Mouse (Mus musculus): ENCODE results near the gene Rhox4b. TPM values are rescaled to one million over a fixed set of nuclear protein-coding genes. Genes with fewer than 3 reads are reported as not detected.
"Not testable (repeated sequence)": the region's sequence is repeated elsewhere in the genome, so short reads cannot be mapped to it uniquely, and the experiment has no call there.

Rhox4b gene
- polyA plus RNA-seq (2015; fragmentation: Nextera tagmentation; extraction: Ambion mirVana): not detected in 2 replicates

GRCm38 (mm10) chrX:37432194-37432593 lies at the start of gene Rhox4b:
TSS of gene Rhox4b (plus strand) at chrX:37432494.
- WGBS (ENCODE audit: insufficient replicate concordance): 83% methylated on average over 14 of the region's 15 CpGs
- not testable (repeated sequence) for H3K9ac ChIP-seq (replicated peaks); H3K4me2 ChIP-seq (ENCODE audit: low read depth, low read length); H3K27ac ChIP-seq (ENCODE audit: low read depth); H3K9me3 ChIP-seq (ENCODE audit: low read length); H3K4me1 ChIP-seq (ENCODE audit: insufficient read depth); H3K36me3 ChIP-seq (replicated peaks; ENCODE audit: insufficient read depth, low read length); ATAC-seq; H3K27me3 ChIP-seq (ENCODE audit: insufficient read depth, low read length); DNase-seq; H3K4me3 ChIP-seq (ENCODE audit: low read depth, low read length)

- WGBS (ENCODE audit: insufficient replicate concordance): 85% methylated on average over 8 of the region's 16 CpGs
- not testable (repeated sequence) for ATAC-seq; H3K27ac ChIP-seq (ENCODE audit: low read depth); H3K9me3 ChIP-seq (ENCODE audit: low read length); H3K4me1 ChIP-seq (ENCODE audit: insufficient read depth); H3K4me2 ChIP-seq (ENCODE audit: low read depth, low read length); DNase-seq; H3K36me3 ChIP-seq (replicated peaks; ENCODE audit: insufficient read depth, low read length); H3K4me3 ChIP-seq (ENCODE audit: low read depth, low read length); H3K27me3 ChIP-seq (ENCODE audit: insufficient read depth, low read length); H3K9ac ChIP-seq (replicated peaks)
Observed at GRCm38 (mm10) chrX:37390548-37390947, 41.7 kb upstream of the Rhox4b start, which contains the start of gene Rhox4a2. TSS of gene Rhox4a2 (plus strand) at chrX:37390848.

- WGBS (ENCODE audit: insufficient replicate concordance): no CpG with 5 or more reads among the region's 9 CpGs
- not testable (repeated sequence) for H3K36me3 ChIP-seq (replicated peaks; ENCODE audit: insufficient read depth, low read length); DNase-seq; ATAC-seq; H3K9me3 ChIP-seq (ENCODE audit: low read length); H3K9ac ChIP-seq (replicated peaks); H3K4me2 ChIP-seq (ENCODE audit: low read depth, low read length); H3K27me3 ChIP-seq (ENCODE audit: insufficient read depth, low read length); H3K4me3 ChIP-seq (ENCODE audit: low read depth, low read length); H3K27ac ChIP-seq (ENCODE audit: low read depth); H3K4me1 ChIP-seq (ENCODE audit: insufficient read depth)
Observed at GRCm38 (mm10) chrX:37411767-37412166, 20.5 kb upstream of the Rhox4b start, which contains the start of gene Rhox2b. TSS of gene Rhox2b (plus strand) at chrX:37412067.

- not testable (repeated sequence) for H3K9me3 ChIP-seq (ENCODE audit: low read length); H3K36me3 ChIP-seq (replicated peaks; ENCODE audit: insufficient read depth, low read length); H3K4me3 ChIP-seq (ENCODE audit: low read depth, low read length); H3K27me3 ChIP-seq (ENCODE audit: insufficient read depth, low read length); H3K4me2 ChIP-seq (ENCODE audit: low read depth, low read length); ATAC-seq; H3K4me1 ChIP-seq (ENCODE audit: insufficient read depth); H3K27ac ChIP-seq (ENCODE audit: low read depth); DNase-seq; H3K9ac ChIP-seq (replicated peaks)
- 92% methylated on average over 7 of the region's 10 CpGs for WGBS (ENCODE audit: insufficient replicate concordance)
Observed at GRCm38 (mm10) chrX:37453380-37453779, 21.1 kb downstream of the Rhox4b start, which contains the start of gene Rhox2c. TSS of gene Rhox2c (plus strand) at chrX:37453680.

GRCm38 (mm10) chrX:37458285-37458684 lies 26.0 kb downstream of the Rhox4b start, which contains the start of gene Rhox3c:
TSS of gene Rhox3c (plus strand) at chrX:37458585.
- DNase-seq; H3K9me3 ChIP-seq (ENCODE audit: low read length); H3K36me3 ChIP-seq (replicated peaks; ENCODE audit: insufficient read depth, low read length); H3K27ac ChIP-seq (ENCODE audit: low read depth); H3K9ac ChIP-seq (replicated peaks); H3K4me3 ChIP-seq (ENCODE audit: low read depth, low read length); H3K4me2 ChIP-seq (ENCODE audit: low read depth, low read length); H3K27me3 ChIP-seq (ENCODE audit: insufficient read depth, low read length); H3K4me1 ChIP-seq (ENCODE audit: insufficient read depth); ATAC-seq: not testable (repeated sequence)
- whole genome bisulfite sequencing (ENCODE audit: insufficient replicate concordance): 80% methylated on average over 3 of the region's 4 CpGs

- not testable (repeated sequence) for H3K27ac ChIP-seq (ENCODE audit: low read depth); H3K27me3 ChIP-seq (ENCODE audit: insufficient read depth, low read length); H3K9ac ChIP-seq (replicated peaks); H3K9me3 ChIP-seq (ENCODE audit: low read length); H3K36me3 ChIP-seq (replicated peaks; ENCODE audit: insufficient read depth, low read length); ATAC-seq; DNase-seq; H3K4me3 ChIP-seq (ENCODE audit: low read depth, low read length); H3K4me1 ChIP-seq (ENCODE audit: insufficient read depth); H3K4me2 ChIP-seq (ENCODE audit: low read depth, low read length)
- 84% methylated on average over 14 of the region's 14 CpGs for WGBS (ENCODE audit: insufficient replicate concordance)
Observed at GRCm38 (mm10) chrX:37480037-37480436, 47.7 kb downstream of the Rhox4b start, which contains the start of gene Rhox4c. TSS of gene Rhox4c (plus strand) at chrX:37480337.

Other genes with a start within 250 kb of the Rhox4b start
- gene Ndufa1, start 241.3 kb upstream of the Rhox4b start, polyA plus RNA-seq (2015; fragmentation: Nextera tagmentation; extraction: Ambion mirVana): 473 and 484 TPM in 2 replicates
- gene Rnf113a1, start 241.2 kb upstream of the Rhox4b start, polyA plus RNA-seq (2015; fragmentation: Nextera tagmentation; extraction: Ambion mirVana): 2.8 and 2.9 TPM in 2 replicates
- gene Gm9, start 221.5 kb upstream of the Rhox4b start, polyA plus RNA-seq (2015; fragmentation: Nextera tagmentation; extraction: Ambion mirVana): not detected in 2 replicates
- gene Rhox1, start 210.2 kb upstream of the Rhox4b start, polyA plus RNA-seq (2015; fragmentation: Nextera tagmentation; extraction: Ambion mirVana): not detected in 2 replicates
- not detected in 2 replicates for gene Rhox2a, start 187.5 kb upstream of the Rhox4b start, polyA plus RNA-seq (2015; fragmentation: Nextera tagmentation; extraction: Ambion mirVana)
- not detected in 2 replicates for gene Rhox3a, start 182.6 kb upstream of the Rhox4b start, polyA plus RNA-seq (2015; fragmentation: Nextera tagmentation; extraction: Ambion mirVana)
- gene Rhox4a, start 167.2 kb upstream of the Rhox4b start, polyA plus RNA-seq (2015; fragmentation: Nextera tagmentation; extraction: Ambion mirVana): not detected in 2 replicates
- gene Rhox3a2, start 52.5 kb upstream of the Rhox4b start, polyA plus RNA-seq (2015; fragmentation: Nextera tagmentation; extraction: Ambion mirVana): not detected in 2 replicates
- not detected in 2 replicates for gene Rhox4a2, start 41.6 kb upstream of the Rhox4b start, polyA plus RNA-seq (2015; fragmentation: Nextera tagmentation; extraction: Ambion mirVana)
- gene Rhox2b, start 20.4 kb upstream of the Rhox4b start, polyA plus RNA-seq (2015; fragmentation: Nextera tagmentation; extraction: Ambion mirVana): not detected in 2 replicates
- not detected in 2 replicates for gene Rhox2c, start 21.2 kb downstream of the Rhox4b start, polyA plus RNA-seq (2015; fragmentation: Nextera tagmentation; extraction: Ambion mirVana)
- not detected in 2 replicates for gene Rhox3c, start 26.1 kb downstream of the Rhox4b start, polyA plus RNA-seq (2015; fragmentation: Nextera tagmentation; extraction: Ambion mirVana)
- not detected in 2 replicates for gene Rhox4c, start 47.8 kb downstream of the Rhox4b start, polyA plus RNA-seq (2015; fragmentation: Nextera tagmentation; extraction: Ambion mirVana)
- gene Rhox2d, start 60.9 kb downstream of the Rhox4b start, polyA plus RNA-seq (2015; fragmentation: Nextera tagmentation; extraction: Ambion mirVana): not detected in 2 replicates
- gene Rhox4d, start 81.9 kb downstream of the Rhox4b start, polyA plus RNA-seq (2015; fragmentation: Nextera tagmentation; extraction: Ambion mirVana): not detected in 2 replicates
- not detected in 2 replicates for gene Rhox2e, start 98.0 kb downstream of the Rhox4b start, polyA plus RNA-seq (2015; fragmentation: Nextera tagmentation; extraction: Ambion mirVana)
- not detected in 2 replicates for gene Rhox3e, start 109.5 kb downstream of the Rhox4b start, polyA plus RNA-seq (2015; fragmentation: Nextera tagmentation; extraction: Ambion mirVana)
- not detected in 2 replicates for gene Rhox4e, start 124.9 kb downstream of the Rhox4b start, polyA plus RNA-seq (2015; fragmentation: Nextera tagmentation; extraction: Ambion mirVana)
- gene Rhox2f, start 138.9 kb downstream of the Rhox4b start, polyA plus RNA-seq (2015; fragmentation: Nextera tagmentation; extraction: Ambion mirVana): not detected in 2 replicates
- not detected in 2 replicates for gene Rhox3f, start 148.5 kb downstream of the Rhox4b start, polyA plus RNA-seq (2015; fragmentation: Nextera tagmentation; extraction: Ambion mirVana)
- not detected in 2 replicates for gene Rhox4f, start 175.2 kb downstream of the Rhox4b start, polyA plus RNA-seq (2015; fragmentation: Nextera tagmentation; extraction: Ambion mirVana)
- gene Rhox3g, start 196.1 kb downstream of the Rhox4b start, polyA plus RNA-seq (2015; fragmentation: Nextera tagmentation; extraction: Ambion mirVana): not detected in 2 replicates
- gene Rhox2g, start 211.0 kb downstream of the Rhox4b start, polyA plus RNA-seq (2015; fragmentation: Nextera tagmentation; extraction: Ambion mirVana): not detected in 2 replicates
- gene Rhox4g, start 218.8 kb downstream of the Rhox4b start, polyA plus RNA-seq (2015; fragmentation: Nextera tagmentation; extraction: Ambion mirVana): not detected in 2 replicates
- gene Rhox3h, start 236.3 kb downstream of the Rhox4b start, polyA plus RNA-seq (2015; fragmentation: Nextera tagmentation; extraction: Ambion mirVana): not detected in 2 replicates
- not detected in 2 replicates for gene Rhox2h, start 240.8 kb downstream of the Rhox4b start, polyA plus RNA-seq (2015; fragmentation: Nextera tagmentation; extraction: Ambion mirVana)